Comparison of ENCODE assay signal across 20 mouse cellular contexts in genomic region chr4:63988090-63988489, GRCm38 (mm10). TPM values are rescaled to one million over a fixed set of nuclear protein-coding genes. Genes with fewer than 3 reads are reported as not detected.
DNase-seq lines count a peak whose midpoint lies in the region; ATAC-seq and TF ChIP-seq lines count a peak whose summit lies in the region.
"Had no signal": no experiment of that assay in that cellular context is flagged by ENCODE, and none has a peak within 500 bp of the region (broad histone marks: within the 10 kb centered on the region; RNA-seq: fewer than 3 reads in every experiment).

No protein-coding gene starts in this region.

- no peaks in the 10 kb centered on the region; the same call in 1 of the 2 replicates for H3K4me1 ChIP-seq in liver, adult 2 months (ENCODE audit: control insufficient read depth, insufficient read depth, low read length)
- no peaks in the 10 kb centered on the region for H3K4me1 ChIP-seq in liver, embryonic 12.5 days
- H3K4me1 ChIP-seq: forebrain, embryonic 15.5 days had no signal

- TF ChIP-seq POLR2A in liver, adult 2 months (IDR thresholded peaks at IDR 0.05; ENCODE audit: extremely low read depth, insufficient read depth, low read length), result no peak

- no peaks in the 10 kb centered on the region for H3K27me3 ChIP-seq in liver, adult 2 months (ENCODE audit: control insufficient read depth, insufficient read depth, low read length)
- H3K27me3 ChIP-seq in liver, embryonic 12.5 days (replicated peaks), result no peaks in the 10 kb centered on the region
- H3K27me3 ChIP-seq: embryonic facial prominence, embryonic 12.5 days; forebrain, embryonic 13.5 days; forebrain, embryonic 15.5 days had no signal

- H3K79me2 ChIP-seq in liver, adult 2 months (ENCODE audit: control insufficient read depth, insufficient read depth, low read length), result no peaks in the 10 kb centered on the region

- no peaks in the 10 kb centered on the region for H3K36me3 ChIP-seq in liver, adult 2 months (ENCODE audit: control insufficient read depth, insufficient read depth, low read length)
- H3K36me3 ChIP-seq in liver, embryonic 12.5 days, result no peaks in the 10 kb centered on the region
- H3K36me3 ChIP-seq: embryonic facial prominence, embryonic 10.5 days; embryonic facial prominence, embryonic 12.5 days; forebrain, embryonic 15.5 days had no signal

- no peak overlapping the region for H3K27ac ChIP-seq in liver, adult 2 months (replicated peaks; ENCODE audit: insufficient read depth, low read depth, low read length)
- H3K27ac ChIP-seq in liver, embryonic 12.5 days, result no peak overlapping the region
- H3K27ac ChIP-seq: embryonic facial prominence, embryonic 10.5 days; embryonic facial prominence, embryonic 12.5 days; forebrain, embryonic 13.5 days; forebrain, embryonic 15.5 days had no signal

- no peak overlapping the region for H3K4me3 ChIP-seq in liver, adult 2 months (ENCODE audit: insufficient read depth, low read depth, low read length)
- H3K4me3 ChIP-seq in liver, embryonic 12.5 days, result no peak overlapping the region
- H3K4me3 ChIP-seq: embryonic facial prominence, embryonic 10.5 days; embryonic facial prominence, embryonic 12.5 days; forebrain, embryonic 13.5 days; forebrain, embryonic 15.5 days had no signal

- no peak overlapping the region for H3K4me2 ChIP-seq in liver, embryonic 12.5 days
- H3K4me2 ChIP-seq: embryonic facial prominence, embryonic 12.5 days; forebrain, embryonic 13.5 days; forebrain, embryonic 15.5 days had no signal

- no peaks in the 10 kb centered on the region for H3K9me3 ChIP-seq in liver, embryonic 12.5 days (replicated peaks)
- H3K9me3 ChIP-seq: embryonic facial prominence, embryonic 10.5 days; embryonic facial prominence, embryonic 12.5 days; forebrain, embryonic 13.5 days; forebrain, embryonic 15.5 days had no signal

- H3K9ac ChIP-seq in liver, adult 2 months (ENCODE audit: low read depth, low read length), result no peak overlapping the region
- H3K9ac ChIP-seq in liver, embryonic 12.5 days, result no peak overlapping the region
- H3K9ac ChIP-seq: embryonic facial prominence, embryonic 12.5 days; forebrain, embryonic 13.5 days; forebrain, embryonic 15.5 days had no signal

- intact Hi-C loops in heart, postnatal 25 days (cut with DNase I), result no loop called here

- ATAC-seq in liver, embryonic 12.5 days, result no peak
- peak; percentile 39; the same call in 1 of the 2 replicates for ATAC-seq in megakaryocyte progenitor cell, adult 5-6 weeks (replicated peaks; ENCODE audit: poor library complexity)
- ATAC-seq: forebrain, embryonic 13.5 days; forebrain, embryonic 15.5 days had no signal

- peak; percentile 33 for DNase-seq in heart, adult 11 months
- no peak for DNase-seq in heart, postnatal 25 days (ENCODE audit: low spot score)
- peak; percentile 22 for DNase-seq in kidney, adult 9 months
- no peak for DNase-seq in kidney, adult 18-20 months
- DNase-seq in liver, adult 2 months (ENCODE audit: extremely low read depth, low read depth, low spot score), result peak; percentile 35
- DNase-seq in B cell, adult 2 months, result no peak
- DNase-seq: adrenal gland, adult 8-10 months; adrenal gland, postnatal 14 days; adrenal gland, postnatal 36 days; cerebellum, adult 11-12 months; cerebellum, adult 2 months; cerebellum, adult 9-10 months; cerebellum, postnatal 25 days had no signal

- no peak for TF ChIP-seq CTCF in liver, adult 2 months (IDR thresholded peaks at IDR 0.05; ENCODE audit: low read depth, low read length)

- WGBS in liver, adult 2 months, result 76% methylated on average over 5 of the region's 5 CpGs
- WGBS in liver, embryonic 12.5 days (ENCODE audit: insufficient replicate concordance), result 69% methylated on average over 5 of the region's 5 CpGs

RNA-seq across cellular contexts. Expression of gene Tnc, which starts 58.7 kb away (rescaled TPM):
- 1 to 10 TPM; 1.0 TPM for total RNA-seq in heart, postnatal 25 days (2021)
- total RNA-seq in liver, adult 2 months (2014; rRNA removed), result 0.37 and 0.54 TPM in 2 replicates
- 0.24 and 0.27 TPM in 2 replicates for polyA plus RNA-seq in liver, adult 2 months (2012; rRNA removed)
- 5.4 TPM in 2 replicates for polyA plus RNA-seq in liver, embryonic 12.5 days (2016; fragmentation: Nextera tagmentation; extraction: Ambion mirVana)
- 0.02 TPM in 1 of 2 replicates, not detected in the other for total RNA-seq in megakaryocyte progenitor cell, adult 5-6 weeks (2015)
- 0.08 TPM in 1 of 2 replicates, not detected in the other for total RNA-seq in megakaryocyte progenitor cell, adult 5-6 weeks (2017)
- total RNA-seq: MEL had no signal

Comparison
In these comparisons a context has a peak if more than half of its experiments do, and no peak if none do; other contexts are left out.
1. DNase-seq: peak in heart, adult 11 months (single experiment), kidney, adult 9 months (single experiment) and liver, adult 2 months (single experiment); none in heart, postnatal 25 days (single experiment), kidney, adult 18-20 months (single experiment) and B cell, adult 2 months (0 of 2).